Mouse (Mus musculus): ENCODE results near the gene Rtn4rl1.

Rtn4rl1 gene

DNA sequence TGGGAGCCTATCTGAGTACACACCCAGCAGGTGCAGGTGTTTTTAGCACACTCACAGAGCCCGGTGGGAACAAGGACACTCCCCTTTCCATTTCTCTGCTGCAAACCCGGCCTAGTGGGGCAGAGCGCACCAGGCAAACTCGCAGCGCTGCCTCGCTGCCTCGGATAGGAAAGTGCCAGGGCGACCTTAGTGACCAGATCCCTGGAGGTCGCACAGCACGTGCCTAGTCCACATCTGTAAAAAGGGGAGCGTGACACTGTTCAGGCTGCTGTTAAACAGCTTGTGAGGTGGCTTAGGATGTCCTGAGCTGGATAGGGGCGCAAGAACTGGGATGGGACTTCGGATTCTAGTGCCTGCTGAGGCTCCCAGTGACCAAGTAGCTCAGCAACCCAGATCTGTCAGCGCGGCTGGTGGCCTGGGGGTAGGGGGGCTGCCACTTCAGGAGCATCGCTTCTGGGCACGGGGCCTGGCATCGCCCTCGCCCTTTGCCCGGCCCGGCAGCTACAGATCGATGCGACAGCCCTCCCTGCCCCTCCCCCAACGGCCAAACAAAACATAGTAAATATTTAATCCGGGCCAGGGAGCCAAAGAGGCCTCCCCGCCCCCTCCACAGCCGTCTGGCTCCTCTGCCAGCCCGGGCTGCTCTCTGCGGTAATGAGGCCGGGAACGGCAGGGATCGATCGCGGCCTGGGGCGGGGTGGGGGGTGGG, 19.9 kb downstream of the Rtn4rl1 start:
- no peak for DNase-seq (ENCODE audit: low read depth)

- no peak for DNase-seq (ENCODE audit: low read depth)
Observed at GRCm38 (mm10) chr11:75214081-75214950, 20.7 kb downstream of the Rtn4rl1 start.

- no peak for DNase-seq (ENCODE audit: low read depth)
Observed at GRCm38 (mm10) chr11:75220115-75220514, 26.5 kb downstream of the Rtn4rl1 start.

- DNase-seq (ENCODE audit: low read depth) = no peak
Observed at GRCm38 (mm10) chr11:75220517-75221145, 27.0 kb downstream of the Rtn4rl1 start.

DNA sequence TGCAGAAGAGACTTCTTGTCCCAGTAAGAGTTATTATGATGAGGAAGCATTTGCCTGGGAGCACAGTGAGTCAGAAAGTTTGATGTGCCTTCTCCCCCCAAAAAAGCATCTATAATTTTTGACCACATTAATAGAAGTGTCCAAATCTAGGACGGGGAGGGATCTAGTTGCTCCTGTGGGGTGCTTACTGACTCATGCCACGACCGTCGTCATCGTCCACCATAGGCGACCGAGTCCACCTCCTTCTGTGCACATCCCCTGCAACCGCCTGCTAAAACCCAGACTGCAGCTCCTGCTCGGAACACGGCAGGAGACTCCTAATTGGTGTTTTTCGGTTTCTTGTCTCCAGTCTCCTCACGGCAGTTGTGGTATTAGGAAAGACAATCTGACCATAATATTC, 30.5 kb downstream of the Rtn4rl1 start:
- DNase-seq (ENCODE audit: low read depth) = no peak

GRCm38 (mm10) chr11:75224835-75225234, 31.3 kb downstream of the Rtn4rl1 start:
- no peak for DNase-seq (ENCODE audit: low read depth)

- DNase-seq (ENCODE audit: low read depth) = no peak
Observed at GRCm38 (mm10) chr11:75227632-75228031, 34.0 kb downstream of the Rtn4rl1 start.

DNA sequence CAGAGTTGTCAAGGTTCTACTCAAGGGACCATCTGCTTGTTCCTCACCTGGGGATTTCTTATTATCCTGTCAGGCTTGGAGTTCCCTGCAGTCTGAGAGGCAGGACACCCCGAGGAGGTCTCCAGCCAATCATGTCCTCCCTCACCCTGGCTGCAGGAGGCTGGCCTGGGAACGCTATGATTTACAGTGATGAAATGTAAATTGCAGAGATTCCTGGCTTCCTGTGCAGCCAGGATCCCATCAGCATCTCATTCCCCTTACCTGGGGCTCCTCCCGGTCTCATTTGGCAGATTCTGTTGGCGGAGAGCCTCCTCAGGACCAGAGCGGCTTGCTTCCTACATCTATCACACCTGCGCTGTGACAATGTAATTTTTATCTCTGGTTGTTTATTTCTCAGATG, 35.7 kb downstream of the Rtn4rl1 start:
- no peak for DNase-seq (ENCODE audit: low read depth)

DNA sequence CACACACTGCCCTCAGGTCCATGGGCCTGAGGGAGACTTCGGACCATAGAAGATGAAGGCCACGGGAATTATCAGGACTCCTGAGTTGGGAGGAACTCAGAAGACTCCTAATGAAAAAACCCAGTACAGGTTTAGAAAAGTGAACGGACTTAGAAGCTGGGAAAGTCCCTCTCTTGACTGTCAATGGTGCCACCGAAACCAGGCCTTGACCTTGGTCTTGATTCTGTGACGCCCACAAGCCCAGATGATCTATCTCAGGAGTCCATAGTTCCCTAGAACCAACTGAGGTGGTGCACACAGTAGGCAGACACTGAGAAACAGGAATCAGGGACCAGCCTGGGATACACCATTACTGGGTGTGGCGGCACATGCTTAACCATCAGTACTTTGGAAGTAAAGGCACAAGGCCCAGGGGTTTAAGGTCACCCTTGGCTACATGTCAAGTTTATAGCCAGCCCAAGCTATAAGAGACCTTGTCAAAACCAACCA, 36.7 kb downstream of the Rtn4rl1 start:
- no peak for DNase-seq (ENCODE audit: low read depth)

DNA sequence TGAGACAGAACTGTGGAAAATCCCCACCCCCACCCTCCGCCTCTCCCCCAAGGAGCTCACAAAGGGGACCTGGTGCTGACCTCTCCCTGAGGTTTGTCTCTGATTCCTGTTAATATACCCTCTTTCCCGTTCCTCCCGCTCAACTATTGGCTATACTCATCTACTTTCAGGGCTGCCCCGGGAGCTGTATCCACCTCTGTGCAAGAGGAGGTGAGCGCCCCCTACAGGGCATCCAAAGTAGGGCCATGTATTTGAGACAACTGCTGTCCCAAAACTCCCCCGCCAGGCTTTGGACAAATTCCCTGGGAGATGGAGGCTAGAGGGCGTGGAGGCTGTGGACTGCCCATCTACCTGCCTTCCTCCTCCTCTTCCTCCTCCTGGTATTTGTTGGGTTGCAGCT, 38.2 kb downstream of the Rtn4rl1 start:
- peak; percentile 84 for DNase-seq (ENCODE audit: low read depth)

DNA sequence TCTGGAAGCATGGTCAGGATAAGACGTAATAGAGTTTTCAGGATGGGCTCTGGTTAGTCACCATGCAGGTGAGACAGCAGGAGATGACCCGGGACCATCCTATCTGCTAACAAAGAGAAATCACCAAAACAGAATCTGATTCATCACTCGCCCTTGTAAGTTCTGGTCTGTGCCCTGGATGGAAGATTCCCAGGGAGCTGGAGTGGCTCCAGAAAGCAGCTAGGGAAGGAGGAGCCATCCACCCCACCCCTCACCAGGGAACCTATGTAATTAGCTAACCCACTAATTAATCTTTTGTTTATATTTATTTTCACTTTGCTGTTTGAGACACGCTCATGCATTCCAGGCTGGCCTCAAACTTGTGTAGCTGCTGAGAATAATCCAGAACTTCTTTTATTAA, 38.9 kb downstream of the Rtn4rl1 start:
- DNase-seq (ENCODE audit: low read depth) = no peak

GRCm38 (mm10) chr11:75234745-75235144, 41.2 kb downstream of the Rtn4rl1 start:
- DNase-seq (ENCODE audit: low read depth) = no peak

DNA sequence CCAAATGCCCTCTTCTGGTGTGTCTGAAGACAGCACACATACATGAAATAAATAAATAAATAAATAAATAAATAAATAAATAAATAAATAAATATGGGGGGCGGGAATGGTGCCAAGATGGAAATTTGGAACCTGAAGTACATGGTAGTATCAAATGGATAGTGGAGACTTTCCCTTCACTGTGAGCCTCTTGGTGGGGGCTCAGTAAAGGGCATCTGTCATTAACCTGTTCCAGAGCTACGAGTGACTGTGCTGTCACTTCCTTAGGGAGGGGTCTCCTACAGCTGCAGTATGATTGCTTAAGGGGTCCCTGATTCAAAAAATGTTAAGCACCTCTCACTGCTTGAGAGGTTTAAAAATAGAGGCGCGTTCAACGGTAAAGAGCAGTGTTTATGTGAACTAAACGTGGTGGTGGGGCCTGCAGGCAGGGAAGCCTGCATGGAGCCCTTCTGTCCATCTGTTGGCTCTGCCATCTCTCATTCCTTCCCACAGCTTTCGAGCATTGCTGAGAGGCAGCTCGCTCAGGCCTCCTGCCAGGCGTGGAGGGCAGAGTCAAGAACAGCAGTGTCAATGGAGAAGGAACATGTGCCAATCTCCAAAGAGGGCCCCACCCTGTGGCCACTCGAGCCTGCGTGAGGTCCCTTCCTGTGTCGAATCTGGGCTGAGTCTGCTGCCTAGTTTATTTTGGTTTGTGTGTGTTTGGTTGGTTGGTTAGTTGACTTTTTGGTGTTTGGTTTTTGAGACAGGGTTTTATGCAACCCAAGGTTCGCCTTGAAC, 46.8 kb downstream of the Rtn4rl1 start:
- no peak for DNase-seq (ENCODE audit: low read depth)

- DNase-seq (ENCODE audit: low read depth) = no peak
Observed at GRCm38 (mm10) chr11:75242710-75243255, 49.2 kb downstream of the Rtn4rl1 start.

- no peak for DNase-seq (ENCODE audit: low read depth)
Observed at GRCm38 (mm10) chr11:75244368-75245275, 51.0 kb downstream of the Rtn4rl1 start.

- peak; percentile 67 for DNase-seq (ENCODE audit: low read depth)
Observed at GRCm38 (mm10) chr11:75245372-75246330, 52.1 kb downstream of the Rtn4rl1 start.

DNA sequence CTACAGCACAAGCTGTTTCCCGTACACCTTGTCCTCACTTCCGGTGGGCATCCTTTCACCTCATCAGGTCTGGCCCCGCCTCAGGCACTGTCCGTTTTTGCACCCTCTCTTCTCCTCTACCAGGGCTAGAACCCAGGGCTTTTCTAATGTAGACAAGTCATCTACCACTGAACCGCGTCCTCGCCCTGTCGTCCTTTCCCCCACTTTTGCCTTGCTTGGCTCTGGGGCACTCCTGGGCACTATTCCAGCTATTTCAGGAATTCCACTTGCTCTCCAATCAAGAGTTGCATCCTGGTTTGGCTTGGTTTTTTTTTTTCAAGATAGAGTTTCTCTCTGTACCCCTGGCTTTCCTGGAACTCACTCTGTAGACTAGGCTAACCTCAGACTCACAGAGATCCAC, 53.0 kb downstream of the Rtn4rl1 start:
- no peak for DNase-seq (ENCODE audit: low read depth)

GRCm38 (mm10) chr11:75247137-75247730, 53.7 kb downstream of the Rtn4rl1 start:
- no peak for DNase-seq (ENCODE audit: low read depth)

DNA sequence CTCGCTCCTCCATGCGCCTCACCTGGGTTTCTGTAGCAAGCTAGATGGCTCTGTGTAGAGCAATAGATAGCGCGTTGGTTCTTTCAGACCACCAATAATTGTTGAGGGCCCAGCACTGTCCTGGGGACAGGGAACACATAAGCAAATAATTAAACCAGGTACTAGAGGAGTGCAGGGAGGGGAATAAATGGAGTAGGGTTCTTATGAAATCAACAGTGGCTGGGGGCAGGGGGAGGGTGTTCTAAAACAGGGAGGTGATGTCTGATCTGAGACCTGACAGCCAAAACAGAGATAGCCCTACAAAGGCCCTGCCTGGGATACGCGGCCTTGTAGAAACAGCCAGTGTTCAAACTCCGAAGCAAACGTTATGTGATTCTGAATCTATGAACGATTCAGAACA, 56.0 kb downstream of the Rtn4rl1 start:
- DNase-seq (ENCODE audit: low read depth) = no peak
